Mouse (Mus musculus) forebrain, embryonic 16.5 days (tissue): ENCODE results near the gene Dock4. TPM values are rescaled to one million over a fixed set of nuclear protein-coding genes. Genes with fewer than 3 reads are reported as not detected.
A peak's percentile ranks its signal among the peaks of the same experiment; 100 is the strongest.

Source experiments
- ATAC-seq: fragments of 200-750 bp; cut with Nextera tagmentation; 2 replicates; pipeline ENCODE4 v1.8.0; 2017; ENCODE audit warnings: mild to moderate bottlenecking, moderate library complexity
- H3K27ac ChIP-seq: fragments of 300-500 bp; sonication (generic); 2 replicates; pipeline ENCODE4 v1.5.1; 2014; ENCODE audit warnings: low read length, control low read depth
- H3K27me3 ChIP-seq: fragments of 300-500 bp; sonication (generic); replicated peaks from 2 replicates; pipeline ENCODE4 v1.6.1; 2014; ENCODE audit warnings: low read length; ENCODE audit not compliant: control insufficient read depth, insufficient read depth
- H3K36me3 ChIP-seq: fragments of 300-500 bp; sonication (generic); 2 replicates; pipeline ENCODE4 v1.6.1; 2014; ENCODE audit not compliant: control insufficient read depth, insufficient read depth
- H3K4me1 ChIP-seq: fragments of 300-500 bp; sonication (generic); replicated peaks from 2 replicates; pipeline ENCODE4 v1.6.1; 2014; ENCODE audit warnings: low read length; ENCODE audit not compliant: control insufficient read depth, insufficient read depth
- H3K4me2 ChIP-seq: fragments of 300-500 bp; sonication (generic); 2 replicates; pipeline ENCODE4 v1.6.1; 2014; ENCODE audit warnings: mild to moderate bottlenecking, low read length, control low read depth
- H3K4me3 ChIP-seq: fragments of 300-500 bp; sonication (generic); replicated peaks from 2 replicates; pipeline ENCODE4 v1.5.1; 2014; ENCODE audit warnings: mild to moderate bottlenecking, low read length, control low read depth
- H3K9ac ChIP-seq: fragments of 300-500 bp; sonication (generic); replicated peaks from 2 replicates; pipeline ENCODE4 v1.6.1; 2014; ENCODE audit warnings: low read depth, low read length, control low read depth
- H3K9me3 ChIP-seq: fragments of 300-500 bp; sonication (generic); 2 replicates; pipeline ENCODE4 v1.6.1; 2016; ENCODE audit warnings: low read length; ENCODE audit not compliant: control insufficient read depth
- WGBS: fragments of 180-500 bp; shearing (Covaris S2); extraction: QIAGEN DNeasy Blood & Tissue Kit; methylation state at CpG from one replicate; pipeline ENCODE4 v1.1.7; 2014; 5-methylcytosine and 5-hydroxymethylcytosine counted together
- polyA plus RNA-seq: library from polyadenylated mRNA; unstranded; fragments of >200 nt; fragmentation: Nextera tagmentation; extraction: Ambion mirVana; gene quantifications from 2 replicates; pipeline ENCODE4 v1.2.1, GENCODE M21; 2015

Gene Dock4
- polyA plus RNA-seq, 1 experiment from 2014 or later: 41.6 TPM

DNA sequence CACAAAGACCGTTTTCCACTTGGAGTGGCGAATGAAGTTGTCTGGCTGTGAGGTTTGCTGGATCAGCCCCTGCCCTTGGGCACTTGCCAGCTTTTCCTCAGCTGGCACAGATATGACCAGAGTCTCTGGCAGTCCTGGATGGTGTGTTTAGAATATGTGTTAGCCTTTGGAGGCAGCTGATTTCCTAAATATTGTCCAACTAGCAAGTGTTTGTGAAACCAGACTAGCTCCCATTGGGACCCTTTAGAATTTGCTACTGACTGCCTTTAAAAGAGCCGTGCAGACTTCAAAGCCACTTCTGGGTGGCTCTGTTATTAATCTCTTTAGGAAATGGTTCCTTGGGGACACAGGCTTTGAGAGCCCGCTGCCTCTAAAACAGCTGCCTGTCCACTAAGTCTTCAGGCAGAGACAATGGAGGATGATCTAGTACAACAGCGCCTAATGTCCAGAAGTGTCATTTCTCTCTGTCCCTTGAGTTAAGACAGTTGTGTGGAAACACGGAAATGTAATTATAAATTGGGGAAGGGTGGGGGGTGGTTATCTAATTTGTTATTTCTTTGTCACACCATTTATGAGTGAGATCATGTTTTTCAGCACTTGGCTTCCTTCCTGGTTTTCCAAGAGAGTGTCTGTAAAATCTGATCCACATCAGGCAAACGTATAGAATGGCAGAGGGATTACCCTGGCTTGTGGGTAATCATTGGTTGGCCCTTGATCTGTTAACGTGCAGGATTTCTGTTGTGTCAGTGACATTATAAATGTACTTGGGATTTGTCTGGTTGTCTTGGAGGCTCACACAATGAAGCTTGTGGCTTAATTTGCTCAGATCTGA, 32.1 kb downstream of the Dock4 start:
- peaks cover 17% of the 10 kb centered on the region for H3K4me1 ChIP-seq
- no peak overlapping the region for H3K4me3 ChIP-seq
- no peak overlapping the region for H3K27ac ChIP-seq
- H3K9ac ChIP-seq: no peak overlapping the region
- no peaks in the 10 kb centered on the region for H3K36me3 ChIP-seq
- 28% methylated on average over 8 of the region's 8 CpGs for WGBS
- ATAC-seq: peak; percentile 21; the same call in 1 of the 2 replicates
- no peaks in the 10 kb centered on the region for H3K9me3 ChIP-seq
- H3K4me2 ChIP-seq: no peak overlapping the region
- no peaks in the 10 kb centered on the region for H3K27me3 ChIP-seq

DNA sequence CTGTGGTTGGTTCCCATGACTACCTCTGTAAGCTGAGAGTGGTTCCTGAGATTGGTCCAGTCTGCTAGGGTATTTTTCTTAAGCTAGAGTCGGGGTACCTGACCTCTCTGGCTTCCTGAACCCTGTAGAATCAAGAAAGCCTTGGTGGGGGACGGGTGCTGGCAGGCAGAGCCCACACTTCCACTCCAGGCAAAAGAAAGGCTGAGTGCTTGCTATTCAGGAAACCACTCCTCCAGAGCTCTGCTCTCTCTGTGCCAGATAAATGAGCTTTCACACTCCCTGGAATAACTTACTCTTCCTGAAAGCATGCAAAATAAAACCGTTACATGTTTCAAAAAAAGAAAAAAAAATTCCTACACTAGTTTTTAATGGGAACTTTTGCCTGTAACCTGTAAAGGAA, 38.5 kb downstream of the Dock4 start:
- no peak overlapping the region for H3K4me2 ChIP-seq
- H3K27ac ChIP-seq: no peak overlapping the region
- 9% methylated on average over 3 of the region's 3 CpGs for WGBS

GRCm38 (mm10) chr12:40485210-40485609, 39.5 kb downstream of the Dock4 start:
- Histone ChIP-seq H3K4me2 (no peak overlapping the region), H3K36me3 (no peaks in the 10 kb centered on the region), H3K4me1 (peaks cover 8% of the 10 kb centered on the region), H3K27ac (no peak overlapping the region), H3K9me3 (no peaks in the 10 kb centered on the region), H3K4me3 (no peak overlapping the region), H3K27me3 (no peaks in the 10 kb centered on the region), H3K9ac (no peak overlapping the region)
- no peak for ATAC-seq
- WGBS: 86% methylated on average over 1 of the region's 1 CpGs

More for the DNA sequence above, 38.5 kb downstream of the Dock4 start:
- Histone ChIP-seq H3K27me3 (no peaks in the 10 kb centered on the region), H3K9me3 (no peaks in the 10 kb centered on the region), H3K36me3 (no peaks in the 10 kb centered on the region), H3K9ac (no peak overlapping the region), H3K4me3 (no peak overlapping the region), H3K4me1 (peaks cover 8% of the 10 kb centered on the region)
- ATAC-seq: peak; percentile 59

DNA sequence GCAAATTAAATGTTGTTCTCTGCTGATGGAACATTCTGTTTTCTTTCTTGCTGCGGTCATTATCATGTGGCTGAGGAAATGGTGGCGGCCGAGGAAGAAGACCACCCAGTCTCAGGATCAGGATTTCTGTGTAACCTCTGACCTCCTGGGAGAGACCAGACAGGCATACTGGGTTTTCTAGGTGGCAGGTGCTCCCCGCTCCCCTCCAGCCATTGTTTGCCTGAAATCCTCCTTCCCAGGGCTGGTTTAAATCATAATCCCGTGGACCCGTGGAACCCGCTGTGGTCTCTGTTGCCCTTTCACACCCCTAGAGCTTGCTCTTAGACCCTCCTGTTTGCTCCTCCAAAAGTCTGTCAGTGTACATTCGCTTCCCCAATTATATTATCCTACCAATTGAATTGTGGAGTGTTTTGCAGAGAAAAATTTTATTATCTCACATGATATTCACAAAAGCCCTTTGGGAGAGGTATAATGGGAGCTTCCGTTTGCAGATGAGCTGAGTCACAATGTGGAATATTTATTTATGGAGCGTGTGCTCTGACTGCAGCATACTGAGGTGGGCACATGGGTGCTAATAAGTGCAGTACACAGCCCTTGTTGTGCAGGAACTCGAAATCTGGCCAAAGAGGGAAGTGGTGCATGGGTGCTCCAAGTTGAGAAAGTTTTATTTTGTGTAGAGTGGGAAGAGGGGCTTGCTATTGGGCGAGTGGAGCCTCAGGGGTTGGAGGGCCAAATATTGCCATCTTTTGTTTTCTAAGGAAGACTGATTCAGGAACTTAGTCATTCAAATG, 40.5 kb downstream of the Dock4 start:
- no peak for ATAC-seq
- no peaks in the 10 kb centered on the region for H3K36me3 ChIP-seq
- no peaks in the 10 kb centered on the region for H3K9me3 ChIP-seq
- 57% methylated on average over 12 of the region's 12 CpGs for WGBS
- no peak overlapping the region for H3K27ac ChIP-seq
- no peak overlapping the region for H3K4me3 ChIP-seq
- H3K9ac ChIP-seq: no peak overlapping the region
- H3K4me1 ChIP-seq: peaks cover 14% of the 10 kb centered on the region
- no peaks in the 10 kb centered on the region for H3K27me3 ChIP-seq
- no peak overlapping the region for H3K4me2 ChIP-seq

DNA sequence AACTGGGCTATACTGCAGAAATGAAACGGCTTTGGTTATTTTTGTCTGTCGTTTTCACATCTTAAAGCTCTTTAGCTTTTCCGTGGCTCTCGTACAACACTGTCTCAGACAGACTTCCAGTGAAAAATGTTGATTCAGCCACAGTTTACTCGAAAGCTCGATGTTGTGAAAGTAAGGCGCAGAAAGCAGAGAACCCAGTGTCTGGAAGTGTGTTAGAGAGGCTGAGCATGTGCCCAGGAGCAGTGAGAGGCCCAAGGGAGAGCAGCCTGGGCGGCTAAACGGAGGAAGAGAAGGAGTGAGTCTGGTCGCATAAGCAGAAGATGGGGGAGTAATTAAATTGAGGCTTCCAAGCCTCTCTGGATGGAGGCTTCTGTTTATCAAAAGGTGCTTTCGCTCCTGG, 50.6 kb downstream of the Dock4 start:
- H3K9me3 ChIP-seq: no peaks in the 10 kb centered on the region
- H3K4me2 ChIP-seq: no peak overlapping the region
- H3K4me1 ChIP-seq: peaks cover 18% of the 10 kb centered on the region
- 81% methylated on average over 11 of the region's 11 CpGs for WGBS
- H3K36me3 ChIP-seq: no peaks in the 10 kb centered on the region
- no peaks in the 10 kb centered on the region for H3K27me3 ChIP-seq
- no peak overlapping the region for H3K9ac ChIP-seq
- H3K4me3 ChIP-seq: no peak overlapping the region
- ATAC-seq: no peak
- H3K27ac ChIP-seq: no peak overlapping the region

DNA sequence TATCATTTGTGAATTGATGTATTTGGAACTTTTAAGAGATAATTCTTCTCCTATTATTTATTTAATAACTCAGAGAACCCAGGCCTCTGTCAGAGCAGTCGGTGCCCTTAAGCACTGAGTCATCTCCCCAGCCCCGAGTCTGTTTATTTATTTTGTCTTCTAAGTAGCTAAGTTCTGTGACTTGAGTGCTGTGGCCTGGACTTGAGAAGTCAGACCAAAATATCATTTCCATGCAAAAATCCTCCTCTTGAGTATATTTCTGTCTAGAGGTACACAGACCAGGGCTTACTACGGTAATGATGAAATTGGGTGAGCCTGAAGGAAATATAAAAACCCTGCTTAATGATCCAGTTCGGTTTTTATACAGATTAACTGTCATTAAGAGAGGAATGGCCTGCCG, 52.1 kb downstream of the Dock4 start:
- no peaks in the 10 kb centered on the region for H3K9me3 ChIP-seq
- H3K4me1 ChIP-seq: peaks cover 18% of the 10 kb centered on the region
- H3K27ac ChIP-seq: no peak overlapping the region
- H3K4me2 ChIP-seq: no peak overlapping the region
- no peak for ATAC-seq
- 73% methylated on average over 5 of the region's 5 CpGs for WGBS
- no peaks in the 10 kb centered on the region for H3K27me3 ChIP-seq
- no peak overlapping the region for H3K9ac ChIP-seq
- no peak overlapping the region for H3K4me3 ChIP-seq
- no peaks in the 10 kb centered on the region for H3K36me3 ChIP-seq

DNA sequence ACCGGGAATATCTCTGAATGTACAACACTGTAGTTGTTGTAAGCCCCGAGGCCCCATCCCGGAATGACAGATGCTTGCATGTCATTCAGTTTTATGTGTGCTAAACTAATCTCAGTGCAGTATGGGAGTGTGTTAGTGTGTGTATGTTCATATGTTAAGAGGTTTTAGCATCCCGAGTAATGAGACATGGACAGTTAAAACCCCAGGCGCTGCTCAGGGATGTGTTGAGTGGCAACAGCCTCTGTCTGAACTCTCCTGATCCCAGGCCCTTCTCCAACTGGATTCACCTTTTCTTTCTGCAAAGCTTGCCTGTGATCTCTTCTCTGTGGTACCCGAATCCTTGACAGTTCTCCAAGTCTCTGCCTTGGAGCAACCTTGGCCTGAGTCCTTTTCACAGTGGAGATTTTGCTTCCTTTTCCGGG, 52.5 kb downstream of the Dock4 start:
- peaks cover 19% of the 10 kb centered on the region for H3K4me1 ChIP-seq
- no peak overlapping the region for H3K4me2 ChIP-seq
- 67% methylated on average over 7 of the region's 7 CpGs for WGBS
- H3K36me3 ChIP-seq: no peaks in the 10 kb centered on the region
- H3K9ac ChIP-seq: no peak overlapping the region
- H3K27ac ChIP-seq: no peak overlapping the region
- peak; percentile 66 for ATAC-seq
- H3K4me3 ChIP-seq: no peak overlapping the region
- H3K9me3 ChIP-seq: no peaks in the 10 kb centered on the region
- H3K27me3 ChIP-seq: no peaks in the 10 kb centered on the region

- WGBS: 53% methylated on average over 15 of the region's 15 CpGs
- H3K9me3 ChIP-seq: no peaks in the 10 kb centered on the region
- H3K4me1 ChIP-seq: peaks cover 22% of the 10 kb centered on the region
- H3K4me2 ChIP-seq: no peak overlapping the region
- H3K27ac ChIP-seq: no peak overlapping the region
- no peak overlapping the region for H3K4me3 ChIP-seq
- no peaks in the 10 kb centered on the region for H3K36me3 ChIP-seq
- no peak overlapping the region for H3K9ac ChIP-seq
- peak; percentile 52 for ATAC-seq
- no peaks in the 10 kb centered on the region for H3K27me3 ChIP-seq
These were observed 53.3 kb downstream of the Dock4 start for GRCm38 (mm10) chr12:40498928-40499626.
